Mouse (Mus musculus) testis, adult 2 months (tissue): ENCODE data around the gene Ephx3.
A peak's percentile ranks its signal among the peaks of the same experiment; 100 is the strongest.

Experiments used
- CTCF ChIP-seq: fragments of 200-500 bp; IDR thresholded peaks from 2 replicates; pipeline ENCODE4 v1.5.1; 2012; ENCODE audit warnings: low read depth, mild to moderate bottlenecking, inconsistent platforms, low read length, moderate library complexity; ENCODE audit not compliant: control insufficient read depth, insufficient read depth, insufficient replicate concordance
- POLR2A ChIP-seq: fragments of 200-500 bp; IDR thresholded peaks from 2 replicates; pipeline ENCODE4 v1.6.1; 2012; ENCODE audit warnings: low read depth, mild to moderate bottlenecking, inconsistent platforms, low read length, moderate library complexity; ENCODE audit not compliant: control insufficient read depth

- TF ChIP-seq CTCF (peak; percentile 75; the same call in 1 of the 2 replicates), POLR2A (no peak)
Observed at GRCm38 (mm10) chr17:32162112-32162850, 27.1 kb downstream of the Ephx3 start.
